Mouse (Mus musculus) G1E (cell line): ENCODE results near the gene Fam3b.

ENCODE experiments used
- CTCF ChIP-seq: IDR thresholded peaks from 2 replicates; pipeline ENCODE4 v1.5.1; 2012; ENCODE audit warnings: low read depth, low read length, inconsistent platforms, mixed read lengths
- GATA1 ChIP-seq: IDR thresholded peaks from 2 replicates; pipeline ENCODE4 v1.6.1; 2012; ENCODE audit warnings: borderline replicate concordance, low read length, inconsistent platforms, mixed read lengths

DNA sequence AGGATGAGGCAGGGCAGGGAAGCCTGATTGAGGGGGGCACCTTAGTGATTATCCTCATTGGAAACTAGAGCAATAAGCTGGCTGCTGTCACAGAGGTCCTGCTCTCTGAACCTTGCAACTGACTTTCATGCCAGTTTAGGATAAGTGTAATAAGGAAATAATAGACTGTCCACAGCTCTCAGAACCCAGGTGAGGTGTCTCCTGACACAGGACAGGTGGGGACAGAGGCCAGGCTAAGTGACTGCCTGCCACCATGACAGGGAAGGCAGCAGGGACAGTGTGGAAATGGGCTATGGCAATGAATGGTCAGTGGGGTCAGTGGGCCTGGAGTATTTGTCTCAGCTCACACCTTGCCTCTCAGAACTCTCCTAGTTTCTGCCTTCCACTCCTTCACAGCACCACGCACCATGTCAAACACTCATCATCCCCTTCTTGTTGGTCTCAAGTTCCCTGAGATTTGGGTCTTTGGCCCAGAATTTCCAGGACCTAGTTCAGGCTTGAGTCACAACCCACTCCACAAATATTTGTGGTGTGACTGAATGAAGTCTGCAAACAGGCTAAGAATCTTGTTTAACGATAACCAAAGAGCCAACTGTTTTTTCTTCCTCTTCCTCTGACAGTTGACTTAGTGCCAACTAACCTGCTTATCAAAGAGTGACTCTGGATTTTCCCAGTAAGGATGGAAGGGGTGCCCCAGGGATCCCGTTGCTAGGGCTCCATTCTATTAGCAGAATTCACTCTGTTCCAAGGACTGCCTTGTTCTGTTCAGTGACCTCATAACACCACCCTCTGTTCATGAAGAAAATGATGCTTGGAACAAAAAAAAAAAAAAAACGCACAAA lies at the start of gene Fam3b:
- TF ChIP-seq CTCF = no peak
- TF ChIP-seq GATA1 = no peak
